Mouse (Mus musculus) spleen, postnatal 36 days (tissue): ENCODE measurements around the gene Fgfr2.
"Not testable (repeated sequence)": the region's sequence is repeated elsewhere in the genome, so short reads cannot be mapped to it uniquely, and the experiment has no call there.

Experiments used
- DNase-seq, 2 experiments: peaks; one replicate each; pipeline ENCODE4 v3.0.0; 2022; ENCODE audit warnings: low spot score in 2 of 2, mixed read lengths in 1 of 2

Fgfr2 gene

DNA sequence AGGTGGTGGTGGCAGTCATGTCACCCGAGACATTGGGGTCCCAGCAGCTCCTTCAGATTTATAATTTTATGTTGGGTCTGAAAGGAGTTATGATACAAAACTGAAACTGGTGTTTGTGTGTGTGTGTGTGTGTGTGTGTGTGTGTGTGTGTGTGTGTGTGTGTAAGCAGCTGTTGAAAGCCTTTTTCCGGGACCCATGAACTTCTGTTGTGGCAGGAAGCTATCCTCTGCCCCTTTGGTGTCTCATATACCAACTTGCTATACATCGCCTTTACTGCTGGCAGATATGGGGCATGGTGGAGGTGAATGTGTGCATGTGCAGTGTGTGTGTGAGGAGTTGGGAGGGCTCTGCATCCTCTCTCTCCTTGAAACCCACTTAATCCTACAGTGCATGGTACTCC lies 2049.7 kb downstream of the Fgfr2 start:
- peak; percentile 13 to 16 for DNase-seq

DNA sequence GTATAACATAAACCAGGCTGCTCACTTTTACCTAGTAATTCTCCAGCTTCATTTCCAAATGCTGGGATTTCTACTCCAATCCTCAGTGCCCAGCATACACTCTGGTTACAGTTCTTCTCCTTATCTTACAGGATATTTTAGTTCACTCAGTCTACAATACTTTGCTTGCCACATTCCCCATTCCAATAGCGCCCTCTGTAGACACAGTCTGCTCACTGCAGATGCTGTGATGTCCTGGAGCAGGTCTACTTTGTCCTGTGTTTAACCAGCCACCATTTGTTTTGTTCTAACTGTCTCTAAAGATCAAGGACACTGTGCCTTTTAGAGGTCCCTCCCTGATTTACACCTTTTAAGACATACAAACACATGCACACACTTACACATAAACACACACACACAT lies 2055.0 kb downstream of the Fgfr2 start:
- DNase-seq = peak in 1 of 2 experiments; percentile 26

DNA sequence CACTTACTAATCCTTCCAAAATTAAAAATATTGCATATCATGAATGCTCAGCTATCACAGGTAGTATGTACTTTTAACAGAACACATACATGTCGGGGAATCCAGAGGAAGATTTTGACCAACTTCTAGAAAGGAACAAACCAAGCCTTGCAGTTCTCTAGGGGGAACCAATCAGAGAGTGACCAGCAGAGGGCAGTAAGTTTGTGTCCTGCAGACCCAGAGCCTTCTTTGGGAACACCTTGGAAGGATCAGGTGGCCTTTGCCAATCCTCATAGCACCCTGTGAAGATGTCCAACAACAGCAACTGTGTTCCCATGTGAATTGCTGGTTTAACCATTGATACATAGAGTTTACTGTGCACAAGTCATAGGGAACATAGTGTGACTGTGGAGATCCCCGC lies 2060.6 kb downstream of the Fgfr2 start:
- DNase-seq = no peak

DNA sequence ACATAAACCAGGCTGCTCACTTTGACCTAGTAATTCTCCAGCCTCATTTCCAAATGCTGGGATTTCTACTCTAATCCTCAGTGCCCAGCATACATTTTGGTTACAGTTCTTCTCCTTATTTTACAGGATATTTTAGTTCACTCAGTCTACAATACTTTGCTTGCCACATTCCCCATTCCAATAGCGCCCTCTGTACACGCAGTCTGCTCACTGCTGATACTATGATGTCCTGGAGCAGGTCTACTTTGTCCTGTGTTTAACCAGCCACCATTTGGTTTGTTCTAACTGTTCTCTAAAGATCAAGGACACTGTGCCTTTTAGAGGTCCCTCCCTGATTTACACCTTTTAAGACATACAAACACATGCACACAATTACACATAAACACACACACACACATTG lies 2063.3 kb downstream of the Fgfr2 start:
- DNase-seq = not testable (repeated sequence)

DNA sequence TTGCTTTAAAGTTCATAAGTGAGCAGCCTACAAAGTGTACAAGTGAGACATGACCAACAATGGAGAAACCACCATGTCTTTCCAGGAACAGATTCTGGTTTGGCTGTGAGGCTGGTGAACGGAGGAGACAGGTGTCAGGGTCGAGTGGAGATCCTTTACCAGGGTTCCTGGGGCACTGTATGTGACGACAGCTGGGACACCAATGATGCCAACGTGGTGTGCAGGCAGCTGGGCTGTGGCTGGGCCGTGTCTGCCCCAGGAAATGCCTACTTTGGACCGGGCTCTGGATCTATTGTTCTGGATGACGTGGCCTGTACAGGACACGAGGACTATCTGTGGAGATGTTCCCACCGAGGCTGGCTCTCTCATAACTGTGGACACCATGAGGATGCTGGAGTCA lies 2065.2 kb downstream of the Fgfr2 start:
- not testable (repeated sequence) for DNase-seq

DNA sequence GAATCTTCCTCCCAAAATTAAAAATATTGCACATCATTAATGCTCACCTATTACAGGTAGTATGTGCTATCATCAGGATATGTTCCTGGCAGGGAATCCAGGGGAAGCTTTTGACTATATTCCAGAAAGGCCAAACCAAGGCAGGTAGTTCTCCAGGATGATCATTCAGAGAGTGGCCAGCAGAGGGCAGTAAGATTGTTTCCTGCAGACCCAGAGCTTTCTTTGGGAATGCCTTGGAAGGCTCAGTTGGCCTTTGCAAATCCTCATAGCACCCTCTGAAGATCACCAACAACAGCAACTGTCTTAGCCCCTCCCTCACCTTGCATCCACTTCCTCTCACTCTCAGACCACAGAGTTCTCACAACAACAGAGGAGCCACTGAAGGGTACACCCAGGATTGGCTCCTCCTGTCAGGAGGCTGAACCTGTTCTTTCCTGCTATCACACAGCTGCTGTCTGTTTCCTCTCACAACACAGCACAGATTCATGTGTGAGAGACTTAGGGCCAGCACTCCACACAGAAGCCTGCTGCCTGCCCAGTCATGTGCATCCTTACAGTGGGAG lies 2068.3 kb downstream of the Fgfr2 start:
- DNase-seq = no peak

DNA sequence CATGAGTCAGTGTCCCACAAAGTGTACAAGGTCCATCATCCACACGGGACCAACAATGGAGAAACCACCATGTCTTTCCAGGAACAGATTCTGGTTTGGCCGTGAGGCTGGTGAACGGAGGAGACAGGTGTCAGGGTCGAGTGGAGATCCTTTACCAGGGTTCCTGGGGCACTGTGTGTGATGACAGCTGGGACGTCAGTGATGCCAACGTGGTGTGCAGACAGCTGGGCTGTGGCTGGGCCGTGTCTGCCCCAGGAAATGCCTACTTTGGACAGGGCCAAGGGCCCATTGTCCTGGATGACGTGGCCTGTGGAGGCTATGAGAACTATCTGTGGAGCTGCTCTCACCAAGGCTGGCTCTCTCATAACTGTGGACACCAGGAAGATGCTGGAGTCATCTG lies 2073.3 kb downstream of the Fgfr2 start:
- not testable (repeated sequence) for DNase-seq

DNA sequence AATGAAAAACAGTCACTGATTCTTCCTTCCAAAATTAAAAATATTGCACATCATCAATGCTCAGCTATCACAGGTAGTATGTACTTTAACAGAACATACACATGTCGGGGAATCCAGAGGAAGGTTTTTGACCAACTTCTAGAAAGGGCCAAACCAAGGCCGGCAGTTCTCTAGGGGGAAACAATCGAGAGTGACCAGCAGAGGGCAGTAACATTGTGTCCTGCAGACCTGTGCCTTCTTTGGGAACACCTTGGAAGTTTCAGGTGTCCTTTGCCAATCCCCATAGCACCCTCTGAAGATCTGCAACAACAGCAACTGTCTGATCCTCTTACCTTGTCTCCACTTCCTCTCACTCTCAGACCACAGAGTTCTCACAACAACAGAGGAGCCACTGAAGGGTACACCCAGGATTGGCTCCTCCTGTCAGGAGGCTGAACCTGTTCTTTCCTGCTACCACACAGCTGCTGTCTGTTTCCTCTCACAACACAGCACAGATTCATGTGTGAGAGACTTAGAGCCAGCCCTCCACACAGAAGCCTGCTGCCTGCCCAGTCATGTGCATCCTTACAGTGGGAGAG lies 2077.8 kb downstream of the Fgfr2 start:
- not testable (repeated sequence) for DNase-seq

DNA sequence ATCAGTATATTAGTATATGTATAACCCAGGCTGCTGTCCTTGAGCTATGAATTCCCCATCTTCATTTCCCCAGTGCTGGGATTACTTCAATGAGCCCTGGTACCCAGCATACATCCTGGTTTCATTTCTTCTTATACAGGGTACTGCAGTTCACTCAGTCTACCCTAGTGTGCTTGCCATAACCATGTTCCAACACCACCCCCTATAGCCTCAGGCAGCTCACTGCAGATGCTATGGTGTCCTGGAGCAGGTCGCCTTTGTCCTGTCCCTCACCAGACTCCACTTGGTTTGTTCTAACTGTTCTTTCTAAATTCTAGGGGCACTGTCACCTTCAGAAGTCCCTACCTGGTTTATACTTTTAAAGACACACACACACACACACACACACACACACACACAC lies 2080.5 kb downstream of the Fgfr2 start:
- no peak for DNase-seq

DNA sequence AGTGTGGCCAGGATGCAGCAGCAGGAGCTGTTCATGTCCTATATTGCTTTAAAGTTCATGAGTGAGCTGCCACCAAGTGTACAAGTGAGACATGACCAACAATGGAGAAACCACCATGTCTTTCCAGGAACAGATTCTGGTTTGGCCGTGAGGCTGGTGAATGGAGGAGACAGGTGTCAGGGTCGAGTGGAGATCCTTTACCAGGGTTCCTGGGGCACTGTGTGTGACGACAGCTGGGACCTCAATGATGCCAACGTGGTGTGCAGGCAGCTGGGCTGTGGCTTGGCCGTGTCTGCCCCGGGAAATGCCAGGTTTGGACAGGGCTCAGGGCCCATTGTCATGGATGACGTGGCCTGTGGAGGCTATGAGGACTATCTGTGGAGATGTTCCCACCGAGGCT lies 2082.4 kb downstream of the Fgfr2 start:
- not testable (repeated sequence) for DNase-seq

DNA sequence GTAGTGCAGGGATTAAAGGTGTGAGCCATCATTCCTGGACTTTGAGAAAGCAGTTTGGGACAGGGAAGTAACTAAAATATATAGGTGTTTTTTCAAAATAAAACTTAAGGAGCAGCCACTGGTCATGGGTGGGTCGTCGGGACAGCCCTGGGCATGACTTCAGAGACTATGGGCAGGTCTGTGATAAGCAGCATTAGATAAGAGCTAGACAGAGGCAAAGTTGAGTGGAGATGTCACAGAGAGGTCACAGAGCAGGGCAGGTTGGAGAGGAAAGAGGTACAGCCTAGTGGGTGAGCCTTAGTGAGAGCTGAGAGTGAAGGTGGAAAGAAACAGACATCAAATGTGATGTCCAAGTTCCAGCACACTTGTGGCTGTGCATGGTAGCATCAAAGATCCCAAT lies 2086.1 kb downstream of the Fgfr2 start:
- DNase-seq = no peak

DNA sequence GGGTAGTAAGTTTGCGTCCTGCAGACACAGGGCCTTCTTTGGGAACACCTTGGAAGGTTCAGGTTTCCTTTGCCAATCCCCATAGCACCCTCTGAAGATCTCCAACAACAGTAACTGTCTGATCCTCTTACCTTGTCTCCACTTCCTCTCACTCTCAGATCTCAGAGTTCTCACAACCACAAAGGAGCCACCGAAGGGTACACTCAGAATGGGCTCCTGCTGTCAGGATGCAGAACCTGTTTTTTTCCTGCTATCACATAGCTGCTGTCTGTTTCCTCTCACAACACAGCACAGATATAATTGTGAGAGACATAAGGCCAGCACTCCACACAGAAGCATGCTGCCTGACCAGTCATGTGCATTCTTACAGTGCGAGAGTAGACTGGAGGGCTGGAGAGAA lies 2086.8 kb downstream of the Fgfr2 start:
- no peak for DNase-seq

DNA sequence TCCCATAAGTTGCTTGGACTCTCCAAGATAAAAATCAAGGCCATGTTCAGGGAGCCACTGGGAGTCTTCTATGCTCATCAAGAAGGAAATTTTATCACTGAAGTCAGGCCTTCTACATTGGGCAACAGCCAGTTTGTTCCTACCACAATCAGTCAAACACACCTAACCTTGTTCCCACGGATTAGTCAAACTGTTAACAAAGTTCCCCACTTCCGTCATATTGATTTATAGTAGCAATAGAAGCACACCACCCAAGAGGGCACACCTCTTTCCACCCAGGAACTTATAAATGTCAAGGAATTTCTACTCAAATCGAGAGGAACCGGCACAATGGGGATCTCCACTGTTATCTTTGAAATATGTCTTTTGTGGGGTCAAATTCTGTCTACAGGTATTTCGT lies 2091.4 kb downstream of the Fgfr2 start, which contains the start of gene Dmbt1:
Gene Dmbt1, plus strand, starts transcription at position 299 of the 400 bp plus-strand sequence.
- DNase-seq = no peak

DNA sequence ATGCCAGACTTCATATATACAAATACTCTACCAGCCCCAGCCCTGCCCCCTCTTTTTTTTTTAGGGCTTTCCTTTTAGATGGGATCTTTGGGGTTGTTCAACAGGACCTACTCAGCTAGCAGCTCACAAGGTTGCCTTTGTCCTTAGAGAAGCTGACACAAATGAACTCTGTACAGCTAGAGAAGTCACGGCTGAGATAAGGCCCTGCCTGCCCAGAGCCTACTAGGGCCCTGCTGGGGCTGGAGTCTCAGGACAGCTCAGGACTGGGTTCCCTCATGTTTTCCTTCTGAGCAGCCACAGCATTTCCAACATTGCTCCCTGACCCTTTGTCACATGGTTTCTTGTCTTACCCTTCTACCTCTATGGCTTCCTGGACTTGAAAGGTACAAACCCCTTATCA lies 2095.6 kb downstream of the Fgfr2 start:
- DNase-seq = no peak

DNA sequence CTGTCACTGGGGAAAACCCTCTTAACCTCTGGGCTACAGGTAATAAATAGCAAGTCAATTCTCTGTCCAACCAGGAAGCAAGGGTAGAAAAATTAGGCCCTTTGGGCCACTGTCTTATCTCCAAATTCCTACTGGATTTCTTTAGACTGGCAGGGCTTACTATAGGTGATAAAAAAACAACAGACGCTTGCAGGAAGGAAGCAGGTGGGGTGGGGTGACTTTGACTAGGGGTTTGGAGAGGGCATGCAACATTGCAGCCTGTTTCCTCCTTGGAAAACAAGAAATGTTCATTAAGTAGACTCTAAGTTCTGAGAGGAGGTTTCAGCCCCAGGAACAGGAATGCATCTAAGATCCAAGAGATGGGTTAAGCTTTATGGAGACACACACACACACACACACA lies 2098.3 kb downstream of the Fgfr2 start:
- no peak for DNase-seq

DNA sequence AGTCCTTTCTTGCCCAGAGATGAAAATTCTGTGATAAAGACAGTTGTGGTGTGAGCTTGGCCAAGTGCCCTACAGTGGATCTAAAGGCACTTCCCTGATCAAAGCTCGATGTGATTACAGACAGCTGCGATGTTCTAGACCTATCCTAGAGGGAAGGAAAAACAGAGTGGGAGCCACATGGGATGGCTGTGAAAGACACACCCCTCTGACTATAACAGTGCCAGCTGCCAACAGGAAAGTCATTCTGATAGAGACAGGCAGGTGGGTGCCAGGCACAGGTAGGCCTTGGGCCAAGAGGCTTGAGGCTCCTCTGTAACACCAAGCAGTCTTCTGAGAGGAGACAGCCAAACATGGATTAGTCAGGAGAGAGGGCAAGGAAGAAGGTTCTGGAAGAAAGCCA lies 2104.0 kb downstream of the Fgfr2 start:
- no peak for DNase-seq

DNA sequence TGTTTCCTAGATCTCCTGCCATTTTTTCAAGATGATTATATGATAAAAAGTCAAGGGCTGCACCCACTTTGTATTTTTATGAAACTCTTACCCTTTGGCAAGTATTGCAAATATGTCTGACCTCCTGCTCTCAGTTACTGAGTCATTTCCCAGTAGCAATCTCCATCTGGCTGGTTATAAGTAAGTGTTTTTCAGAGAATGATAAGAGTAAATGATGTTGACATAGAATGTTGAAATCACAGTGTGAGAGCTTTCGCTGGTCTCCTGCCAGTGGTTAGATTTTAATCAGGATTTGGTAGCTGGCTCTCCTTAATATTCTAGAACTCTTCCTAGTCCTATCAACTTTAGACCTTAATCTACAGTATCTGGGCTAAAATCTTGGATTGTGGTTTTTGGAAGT lies 2111.2 kb downstream of the Fgfr2 start:
- DNase-seq = no peak

DNA sequence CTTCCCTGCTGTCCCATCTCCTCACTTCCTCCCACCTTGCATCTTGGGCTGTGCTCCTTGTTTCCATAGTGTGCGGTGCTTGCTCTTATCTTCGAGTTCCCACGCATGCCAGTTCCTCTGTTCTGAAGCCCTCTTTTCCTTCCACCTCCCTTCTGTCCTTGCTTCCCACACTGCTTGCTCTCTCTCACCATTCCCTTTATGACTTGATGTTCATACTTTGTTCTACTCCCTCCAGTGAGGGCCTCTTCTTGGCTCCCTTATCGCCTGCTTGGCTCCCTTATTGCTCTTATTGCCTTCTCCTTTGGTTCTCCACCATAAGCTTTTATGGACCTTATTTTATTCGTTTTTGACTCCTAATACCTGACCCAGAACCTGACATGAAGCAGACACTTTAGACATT lies 2114.0 kb downstream of the Fgfr2 start:
- no peak for DNase-seq

DNA sequence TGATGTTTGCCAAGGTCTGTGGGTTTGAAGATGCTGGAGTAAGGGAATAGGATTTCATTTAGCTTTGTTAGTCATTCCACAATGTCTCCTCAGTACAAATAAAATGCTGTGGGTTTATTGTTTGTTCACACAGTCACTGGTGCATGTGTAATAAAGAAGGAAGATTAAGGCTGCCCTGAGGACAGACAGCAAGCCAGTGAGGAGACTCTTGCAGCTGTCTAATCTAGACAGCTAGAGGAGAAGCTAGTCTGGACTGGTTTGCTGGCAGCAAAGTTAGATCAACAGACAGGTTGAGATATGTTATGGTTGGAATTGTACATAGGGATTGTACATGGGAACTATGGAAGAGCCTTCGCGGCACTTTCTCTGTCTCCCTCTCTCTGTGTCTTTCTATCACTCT lies 2115.9 kb downstream of the Fgfr2 start:
- DNase-seq = no peak

DNA sequence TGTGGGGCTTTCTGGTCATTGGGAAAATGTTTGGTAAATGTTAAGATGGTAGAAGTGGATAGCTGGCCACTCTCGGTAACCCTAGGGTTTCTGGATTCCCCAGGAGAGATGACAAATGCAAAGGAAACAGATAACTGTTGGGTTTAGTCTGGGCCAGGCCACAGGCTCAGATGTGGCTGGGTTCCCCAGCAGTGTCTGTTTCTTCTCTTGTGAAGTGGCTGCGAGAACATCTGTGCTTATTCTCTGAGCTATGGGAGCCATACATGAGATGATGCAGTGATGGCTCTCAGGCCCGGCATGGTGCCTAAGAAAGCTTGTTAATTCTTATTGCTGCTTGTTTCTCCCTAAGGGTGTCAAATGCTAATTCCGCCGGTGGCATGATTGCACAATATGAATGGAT lies 2119.1 kb downstream of the Fgfr2 start:
- no peak for DNase-seq

DNA sequence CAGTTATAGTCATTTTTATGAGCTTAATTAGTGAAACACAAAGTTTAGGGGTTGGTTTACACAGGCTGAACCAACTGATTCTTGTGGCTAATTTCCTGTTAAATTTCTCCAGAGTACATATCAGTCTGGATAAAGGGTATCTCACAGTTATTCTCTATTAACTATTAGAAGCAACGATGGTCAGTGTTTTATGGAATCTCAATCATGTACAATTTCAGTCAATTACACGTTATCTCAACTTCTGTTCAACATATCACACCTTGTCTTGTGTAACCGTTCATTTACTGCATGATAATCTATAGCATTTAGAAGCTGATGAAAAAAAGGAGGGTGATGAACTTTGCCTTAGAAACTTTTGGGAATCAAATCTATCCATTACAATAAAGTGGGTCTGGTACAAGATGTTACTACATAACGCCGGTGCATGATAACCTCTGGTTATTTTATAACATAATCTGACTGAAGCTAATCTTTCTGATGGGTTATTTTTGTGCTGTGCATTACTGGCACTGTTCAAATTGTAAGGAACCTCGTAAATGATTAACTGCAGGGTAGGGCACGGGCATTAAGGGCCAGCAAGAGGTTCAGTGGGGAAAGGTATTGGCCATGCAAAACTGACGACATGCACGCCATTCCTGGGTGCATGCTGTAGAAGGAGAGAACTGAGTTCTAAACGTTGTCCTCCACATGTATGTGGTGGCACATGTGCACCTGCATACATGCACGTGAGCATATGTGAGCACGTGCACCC lies 2121.0 kb downstream of the Fgfr2 start:
- no peak for DNase-seq

DNA sequence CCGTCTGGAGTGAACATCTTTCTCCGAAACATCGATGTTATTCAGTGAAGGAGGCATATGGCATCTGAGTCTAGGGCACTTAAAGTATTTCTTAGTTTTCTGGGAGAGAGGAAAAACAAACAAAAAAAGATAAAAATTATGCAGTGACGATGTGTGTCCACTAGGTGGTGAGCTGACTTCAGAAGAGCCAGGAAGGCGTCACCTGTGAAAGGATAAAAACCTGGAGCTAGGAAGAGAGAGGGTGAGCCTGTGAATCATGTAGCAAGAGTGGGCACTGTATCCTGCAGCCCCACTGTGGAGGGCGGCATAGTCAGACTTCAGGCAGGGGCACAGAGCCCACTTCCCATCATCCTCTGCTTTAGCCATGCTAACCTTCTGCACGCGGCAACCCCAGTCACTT lies 2129.2 kb downstream of the Fgfr2 start:
- DNase-seq = no peak

DNA sequence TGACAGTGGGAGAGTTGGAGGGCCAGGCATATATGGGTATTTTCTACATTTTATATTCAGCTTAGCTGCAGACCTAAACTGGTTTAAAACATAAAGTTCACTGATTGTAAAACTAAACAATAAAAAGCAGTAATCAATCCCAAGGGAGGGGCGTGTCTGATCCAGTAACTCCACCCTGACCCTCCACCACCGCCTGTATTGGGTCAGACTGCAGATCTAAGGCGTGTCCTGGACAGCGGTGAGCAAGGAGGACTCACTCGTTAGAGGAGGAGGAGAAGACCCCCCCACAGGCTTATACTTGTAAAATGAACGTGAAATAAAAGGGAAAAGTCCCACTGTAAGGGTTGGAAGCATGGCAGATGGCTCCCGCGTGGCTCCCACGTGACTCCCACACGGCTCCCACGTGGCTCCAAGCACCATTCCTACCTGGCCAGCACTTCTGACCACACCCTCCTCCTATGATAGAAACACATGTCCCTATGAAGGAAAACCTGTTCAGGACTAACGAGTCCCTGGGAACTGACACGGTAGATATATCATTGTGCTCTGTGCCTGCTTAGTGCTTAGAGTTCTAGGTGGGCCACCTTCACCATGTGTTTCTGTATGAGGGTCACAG lies 2131.9 kb downstream of the Fgfr2 start:
- DNase-seq = no peak
